Mouse (Mus musculus) bone marrow macrophage, adult 2 months (primary cell): ENCODE measurements around the gene Ttc28. TPM values are rescaled to one million over a fixed set of nuclear protein-coding genes. Genes with fewer than 3 reads are reported as not detected.
A peak's percentile ranks its signal among the peaks of the same experiment; 100 is the strongest.

Experiments
- H3K27ac ChIP-seq: 2 replicates; pipeline ENCODE4 v1.5.1; 2012; ENCODE audit warnings: low read depth, low read length; ENCODE audit not compliant: insufficient read depth
- H3K4me1 ChIP-seq: 2 replicates; pipeline ENCODE4 v1.6.1; 2012; ENCODE audit warnings: low read length; ENCODE audit not compliant: control insufficient read depth, insufficient read depth
- H3K4me3 ChIP-seq: 2 replicates; pipeline ENCODE4 v1.5.1; 2012; ENCODE audit warnings: mild to moderate bottlenecking, low read length, moderate library complexity; ENCODE audit not compliant: insufficient read depth
- CTCF ChIP-seq: IDR thresholded peaks from 2 replicates; pipeline ENCODE4 v1.5.1; 2012; ENCODE audit warnings: low read depth, mild to moderate bottlenecking, low read length, moderate library complexity
- POLR2A ChIP-seq: IDR thresholded peaks from 2 replicates; pipeline ENCODE4 v1.6.1; 2012; ENCODE audit warnings: mild to moderate bottlenecking, low read depth, low read length, borderline replicate concordance
- polyA plus RNA-seq: library from polyadenylated mRNA; stranded (reverse); fragments of >200 nt; gene quantifications from 2 replicates; pipeline ENCODE4 v1.2.4, GENCODE M21; 2012; ENCODE audit not compliant: missing spikeins, insufficient read depth, insufficient read length

The Ttc28 gene
- polyA plus RNA-seq, 1 experiment = 1.7 TPM

- no peak overlapping the region for H3K27ac ChIP-seq
- no peak overlapping the region for H3K4me3 ChIP-seq
- H3K4me1 ChIP-seq = no peaks in the 10 kb centered on the region; the same call in 1 of the 2 replicates
- TF ChIP-seq CTCF (no peak), POLR2A (no peak)
Observed at GRCm38 (mm10) chr5:110977796-110978195, 98.2 kb downstream of the Ttc28 start.

- TF ChIP-seq POLR2A (no peak), CTCF (no peak)
- Histone ChIP-seq H3K4me1 (no peaks in the 10 kb centered on the region; the same call in 1 of the 2 replicates), H3K27ac (no peak overlapping the region), H3K4me3 (peak overlapping the region; percentile 35)
Observed at GRCm38 (mm10) chr5:110978461-110978860, 98.9 kb downstream of the Ttc28 start.

- TF ChIP-seq CTCF = no peak
- H3K27ac ChIP-seq = no peak overlapping the region
- H3K4me1 ChIP-seq = no peaks in the 10 kb centered on the region; the same call in 1 of the 2 replicates
- H3K4me3 ChIP-seq = peak overlapping the region; percentile 35
Observed at GRCm38 (mm10) chr5:110979011-110979860, 99.6 kb downstream of the Ttc28 start.

GRCm38 (mm10) chr5:110979861-110980346, 100.3 kb downstream of the Ttc28 start:
- TF ChIP-seq POLR2A (no peak), CTCF (no peak)
- H3K27ac ChIP-seq = no peak overlapping the region
- no peaks in the 10 kb centered on the region; the same call in 1 of the 2 replicates for H3K4me1 ChIP-seq
- peak overlapping the region; percentile 35 for H3K4me3 ChIP-seq

GRCm38 (mm10) chr5:110980576-110980975, 101.0 kb downstream of the Ttc28 start:
- Histone ChIP-seq H3K4me1 (no peaks in the 10 kb centered on the region; the same call in 1 of the 2 replicates), H3K27ac (no peak overlapping the region), H3K4me3 (no peak overlapping the region)
- TF ChIP-seq POLR2A = no peak
- TF ChIP-seq CTCF = no peak

- no peaks in the 10 kb centered on the region; the same call in 1 of the 2 replicates for H3K4me1 ChIP-seq
- no peak overlapping the region for H3K4me3 ChIP-seq
- TF ChIP-seq POLR2A (no peak), CTCF (no peak)
- no peak overlapping the region for H3K27ac ChIP-seq
Observed at GRCm38 (mm10) chr5:110982436-110982835, 102.8 kb downstream of the Ttc28 start.

- Histone ChIP-seq H3K27ac (no peak overlapping the region), H3K4me3 (no peak overlapping the region), H3K4me1 (no peaks in the 10 kb centered on the region; the same call in 1 of the 2 replicates)
- TF ChIP-seq CTCF (no peak), POLR2A (no peak)
Observed at GRCm38 (mm10) chr5:110984136-110984681, 104.6 kb downstream of the Ttc28 start.

GRCm38 (mm10) chr5:110996835-110997539, 117.4 kb downstream of the Ttc28 start:
- TF ChIP-seq POLR2A (no peak), CTCF (no peak)
- Histone ChIP-seq H3K4me1 (no peaks in the 10 kb centered on the region), H3K27ac (no peak overlapping the region), H3K4me3 (no peak overlapping the region)

- Histone ChIP-seq H3K4me3 (no peak overlapping the region), H3K4me1 (no peaks in the 10 kb centered on the region), H3K27ac (no peak overlapping the region)
- TF ChIP-seq CTCF (no peak), POLR2A (no peak)
Observed at GRCm38 (mm10) chr5:110997692-110998091, 118.1 kb downstream of the Ttc28 start.
